Mouse (Mus musculus) heart, postnatal 36 days (tissue): Measurements from ENCODE around the gene Tubgcp5. TPM values are rescaled to one million over a fixed set of nuclear protein-coding genes. Genes with fewer than 3 reads are reported as not detected.

ENCODE experiments used
- total RNA-seq, 2 experiments: library from RNA; stranded (reverse); gene quantifications; 2 replicates each; pipeline ENCODE4 v1.2.3; 2021

Gene Tubgcp5
- total RNA-seq, 2 experiments from 2014 or later, result 10.0 to 10.7 TPM

Other genes with a start within 250 kb of the Tubgcp5 start
- under 1 TPM; 0.25 to 0.41 TPM for gene Siglech, start 26.0 kb upstream of the Tubgcp5 start, total RNA-seq
- 10 to 100 TPM; 39.0 to 42.1 TPM for gene Cyfip1, start 47.6 kb downstream of the Tubgcp5 start, total RNA-seq
- gene Nipa2, start 168.3 kb downstream of the Tubgcp5 start, total RNA-seq, result 10 to 100 TPM; 41.2 to 48.9 TPM
- gene Nipa1, start 225.8 kb downstream of the Tubgcp5 start, total RNA-seq, result 1 to 10 TPM; 5.8 to 5.9 TPM